ENCODE assay signal across 9 mouse cellular contexts in genomic region chr10:83224999-83225398, GRCm38 (mm10).
DNase-seq lines count a peak whose midpoint lies in the region; ATAC-seq and TF ChIP-seq lines count a peak whose summit lies in the region.
"Had no signal": no experiment of that assay in that cellular context is flagged by ENCODE, and none has a peak within 500 bp of the region (broad histone marks: within the 10 kb centered on the region; RNA-seq: fewer than 3 reads in every experiment).

No protein-coding gene starts in this region.

- no peaks in the 10 kb centered on the region for H3K4me1 ChIP-seq in intestine, embryonic 14.5 days (replicated peaks; ENCODE audit: control insufficient read depth, insufficient read depth, low read length)
- H3K4me1 ChIP-seq in intestine, embryonic 15.5 days (replicated peaks), result no peaks in the 10 kb centered on the region
- H3K4me1 ChIP-seq in midbrain, postnatal 0 days (ENCODE audit: insufficient read depth, low read length), result no peaks in the 10 kb centered on the region
- H3K4me1 ChIP-seq: limb, embryonic 12.5 days had no signal

- TF ChIP-seq CTCF in midbrain, postnatal 0 days (IDR thresholded peaks at IDR 0.05), result peak; percentile 75

- no peaks in the 10 kb centered on the region for H3K9me3 ChIP-seq in intestine, embryonic 14.5 days (ENCODE audit: control insufficient read depth, low read length)
- no peaks in the 10 kb centered on the region for H3K9me3 ChIP-seq in intestine, embryonic 15.5 days
- no peaks in the 10 kb centered on the region for H3K9me3 ChIP-seq in midbrain, postnatal 0 days (ENCODE audit: low read length)
- H3K9me3 ChIP-seq: limb, embryonic 12.5 days had no signal

- H3K4me2 ChIP-seq in intestine, embryonic 14.5 days (ENCODE audit: low read length), result no peak overlapping the region
- no peak overlapping the region for H3K4me2 ChIP-seq in intestine, embryonic 15.5 days (replicated peaks)
- no peak overlapping the region for H3K4me2 ChIP-seq in midbrain, postnatal 0 days (ENCODE audit: low read depth, low read length, poor library complexity, severe bottlenecking)
- H3K4me2 ChIP-seq: limb, embryonic 12.5 days had no signal

- H3K9ac ChIP-seq in intestine, embryonic 14.5 days (ENCODE audit: low read length), result no peak overlapping the region
- no peak overlapping the region for H3K9ac ChIP-seq in intestine, embryonic 15.5 days
- no peak overlapping the region for H3K9ac ChIP-seq in midbrain, postnatal 0 days (replicated peaks; ENCODE audit: low read length, poor library complexity, severe bottlenecking)
- H3K9ac ChIP-seq: limb, embryonic 12.5 days had no signal

- ATAC-seq in intestine, embryonic 14.5 days (replicated peaks; ENCODE audit: low FRiP score, low TSS enrichment, low read depth), result no peak
- no peak for ATAC-seq in intestine, embryonic 15.5 days
- no peak for ATAC-seq in midbrain, postnatal 0 days (ENCODE audit: low FRiP score)

- 39% methylated on average over 3 of the region's 3 CpGs for WGBS in intestine, embryonic 14.5 days
- WGBS in intestine, embryonic 15.5 days, result 48% methylated on average over 3 of the region's 3 CpGs
- WGBS in midbrain, postnatal 0 days, result 44% methylated on average over 3 of the region's 3 CpGs

- no peak overlapping the region for H3K27ac ChIP-seq in intestine, embryonic 14.5 days (ENCODE audit: low read depth)
- H3K27ac ChIP-seq in intestine, embryonic 15.5 days, result no peak overlapping the region
- H3K27ac ChIP-seq in midbrain, postnatal 0 days (ENCODE audit: low read depth, low read length), result no peak overlapping the region
- H3K27ac ChIP-seq: limb, embryonic 12.5 days had no signal

- no peaks in the 10 kb centered on the region for H3K36me3 ChIP-seq in intestine, embryonic 14.5 days (ENCODE audit: control insufficient read depth, insufficient read depth, low read length)
- no peaks in the 10 kb centered on the region for H3K36me3 ChIP-seq in intestine, embryonic 15.5 days
- H3K36me3 ChIP-seq in midbrain, postnatal 0 days (ENCODE audit: insufficient read depth, low read length), result no peaks in the 10 kb centered on the region
- H3K36me3 ChIP-seq: limb, embryonic 12.5 days had no signal

- no peaks in the 10 kb centered on the region for H3K27me3 ChIP-seq in intestine, embryonic 14.5 days (replicated peaks; ENCODE audit: control insufficient read depth, insufficient read depth, low read length)
- no peaks in the 10 kb centered on the region for H3K27me3 ChIP-seq in intestine, embryonic 15.5 days (replicated peaks)
- no peaks in the 10 kb centered on the region for H3K27me3 ChIP-seq in midbrain, postnatal 0 days (ENCODE audit: insufficient read depth, low read length)
- H3K27me3 ChIP-seq: limb, embryonic 12.5 days had no signal

- H3K4me3 ChIP-seq in intestine, embryonic 14.5 days (ENCODE audit: low read depth, low read length), result no peak overlapping the region
- H3K4me3 ChIP-seq in intestine, embryonic 15.5 days (replicated peaks), result no peak overlapping the region
- H3K4me3 ChIP-seq in midbrain, postnatal 0 days (ENCODE audit: low read depth, low read length), result no peak overlapping the region
- H3K4me3 ChIP-seq: limb, embryonic 12.5 days had no signal

- peak; percentile 70 for DNase-seq in intestine, embryonic 14.5 days (ENCODE audit: low spot score)
- DNase-seq in thymus, postnatal 25 days, result peak; percentile 15
- DNase-seq in thymus, postnatal 10 days (ENCODE audit: low spot score in 2 of 2), result no peak
- DNase-seq in embryo, embryonic 9.5 days (ENCODE audit: extremely low spot score), result peak; percentile 48
- no peak for DNase-seq in midbrain, postnatal 0 days (ENCODE audit: low spot score)
- DNase-seq in urinary bladder, postnatal 36 days (ENCODE audit: low spot score in 2 of 2), result no peak
- DNase-seq in spleen, postnatal 14 days (ENCODE audit: low spot score in 2 of 2), result no peak

Comparison
In these comparisons a context has a peak if more than half of its experiments do, and no peak if none do; other contexts are left out.
1. DNase-seq: peak in intestine, embryonic 14.5 days (single experiment), thymus, postnatal 25 days (single experiment) and embryo, embryonic 9.5 days (single experiment); none in thymus, postnatal 10 days (0 of 2), midbrain, postnatal 0 days (single experiment), urinary bladder, postnatal 36 days (0 of 2) and spleen, postnatal 14 days (0 of 2).